Mouse (Mus musculus): ENCODE measurements around the gene AI182371.

DNA sequence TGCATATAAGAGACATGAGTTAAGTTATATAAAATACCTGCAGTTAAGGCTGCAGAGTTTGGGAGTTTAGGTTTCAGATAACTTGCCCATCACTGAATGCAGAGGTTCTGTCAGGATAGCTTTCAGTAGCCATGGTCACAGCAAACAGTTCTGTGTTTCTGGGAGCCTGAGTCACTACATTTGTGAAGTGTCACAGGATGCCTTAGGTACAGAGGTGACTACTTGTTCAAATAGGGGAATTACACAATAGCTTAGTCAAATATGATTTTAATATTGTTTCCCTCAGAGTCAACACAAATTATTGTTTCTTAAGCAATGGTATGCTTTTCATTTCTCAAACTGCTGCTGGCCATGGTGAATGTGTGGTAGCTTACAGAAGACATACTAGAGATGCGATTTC is 32.2 kb downstream of the AI182371 start:
- TF ChIP-seq TAL1 (conservative IDR thresholded peaks at IDR 0.05; ENCODE audit: low read depth, low read length) (no peak), CTCF (IDR thresholded peaks at IDR 0.05; ENCODE audit: low read depth, low read length) (no peak), POLR2AphosphoS5 (IDR thresholded peaks at IDR 0.05; ENCODE audit: insufficient replicate concordance, low read depth, low read length) (no peak), GATA1 (IDR thresholded peaks at IDR 0.05; ENCODE audit: borderline replicate concordance, low read length) (no peak), GATA2 (IDR thresholded peaks at IDR 0.05; ENCODE audit: borderline replicate concordance, low read depth, low read length) (no peak)

All from G1E (cell line).